Mouse (Mus musculus) embryo, embryonic 10 days (tissue): ENCODE measurements around the gene Fat1.

ENCODE experiments used
- DNase-seq: peaks from one replicate; pipeline ENCODE4 v3.0.0-alpha.2; 2015; ENCODE audit warnings: low spot score

Gene Fat1

DNA sequence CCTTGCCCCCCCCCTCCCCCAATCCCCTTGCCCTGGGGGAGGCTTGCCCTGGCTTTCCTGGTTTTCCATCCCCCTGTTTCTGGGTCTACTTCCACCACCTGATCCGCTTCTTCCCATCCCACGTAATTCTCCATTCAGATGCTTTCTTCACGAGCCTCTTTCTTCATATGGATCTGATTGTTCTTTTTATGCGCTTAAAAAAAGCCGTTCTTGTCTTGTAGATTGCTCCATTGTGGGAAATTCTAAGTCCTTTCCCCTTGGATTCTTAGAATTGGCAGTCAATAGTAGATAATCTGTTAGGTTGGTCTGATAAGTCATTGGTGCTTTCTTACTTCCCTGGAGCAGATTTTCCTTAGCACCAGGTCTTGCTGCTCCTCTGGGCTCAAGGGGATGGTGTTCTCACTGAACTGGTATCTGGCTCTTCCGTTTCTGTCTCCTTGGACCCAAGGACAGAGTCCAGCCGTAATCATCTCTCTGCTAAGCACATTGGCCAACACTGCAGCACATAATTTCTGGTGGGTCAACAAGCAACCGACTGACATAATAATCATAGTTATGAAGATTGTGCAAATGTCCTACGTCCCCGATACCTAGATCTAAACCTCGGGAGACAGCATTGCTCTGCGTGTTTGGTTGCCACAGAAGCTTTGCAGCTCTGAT lies 27.5 kb downstream of the Fat1 start:
- DNase-seq: no peak

DNA sequence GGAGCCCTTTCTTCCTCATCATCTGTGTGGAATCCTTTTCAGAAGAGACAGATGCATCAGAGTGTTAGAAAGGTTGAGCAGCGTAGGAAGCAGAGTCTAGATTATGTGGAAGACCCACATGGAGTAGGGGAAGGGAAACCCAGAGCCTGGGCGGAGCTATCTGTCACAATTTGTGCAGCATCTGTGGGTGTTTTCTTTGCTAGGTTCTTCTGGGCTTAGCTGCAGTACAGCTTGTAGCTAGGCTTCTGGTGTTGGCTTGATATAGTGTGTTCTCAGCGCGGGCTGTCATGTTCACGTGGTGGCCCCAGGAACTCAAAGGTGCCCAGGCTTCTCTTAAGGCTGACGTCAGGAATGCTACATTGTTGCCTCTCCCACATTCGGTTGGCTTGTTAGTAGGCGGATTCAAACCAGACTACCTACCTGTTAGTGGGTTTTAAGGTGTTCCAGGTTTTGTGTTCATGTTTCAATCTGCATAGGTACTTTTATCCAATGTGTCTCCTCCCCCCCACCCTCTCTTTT lies 32.3 kb downstream of the Fat1 start:
- DNase-seq: no peak

- peak; percentile 38 for DNase-seq
These were observed 34.8 kb downstream of the Fat1 start for GRCm38 (mm10) chr8:44970093-44970492.

DNA sequence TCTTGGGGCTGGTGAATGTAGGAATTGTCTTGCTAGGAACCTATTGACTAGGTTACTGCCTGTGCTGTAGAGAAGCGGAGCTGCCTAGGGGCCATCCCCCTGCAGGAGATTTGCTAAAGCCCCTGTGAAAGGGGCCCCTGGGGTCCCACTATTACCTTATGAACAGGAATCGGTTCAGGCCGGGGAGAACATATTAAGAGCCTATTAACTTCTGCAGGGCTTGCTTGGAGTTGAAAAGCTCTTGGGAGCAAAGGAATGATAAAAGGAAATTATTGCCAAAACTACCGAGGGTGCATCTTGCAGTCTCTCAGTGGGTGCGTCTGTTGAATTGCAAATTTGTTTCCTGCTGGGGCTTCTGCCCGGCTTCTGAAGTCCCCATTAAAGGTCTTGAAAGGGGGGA lies 36.1 kb downstream of the Fat1 start:
- no peak for DNase-seq

GRCm38 (mm10) chr8:44971964-44972363 lies 36.7 kb downstream of the Fat1 start:
- no peak for DNase-seq

- peak; percentile 43 for DNase-seq
These were observed 39.9 kb downstream of the Fat1 start for GRCm38 (mm10) chr8:44975113-44975512.

GRCm38 (mm10) chr8:44975654-44976053 lies 40.4 kb downstream of the Fat1 start:
- no peak for DNase-seq

DNA sequence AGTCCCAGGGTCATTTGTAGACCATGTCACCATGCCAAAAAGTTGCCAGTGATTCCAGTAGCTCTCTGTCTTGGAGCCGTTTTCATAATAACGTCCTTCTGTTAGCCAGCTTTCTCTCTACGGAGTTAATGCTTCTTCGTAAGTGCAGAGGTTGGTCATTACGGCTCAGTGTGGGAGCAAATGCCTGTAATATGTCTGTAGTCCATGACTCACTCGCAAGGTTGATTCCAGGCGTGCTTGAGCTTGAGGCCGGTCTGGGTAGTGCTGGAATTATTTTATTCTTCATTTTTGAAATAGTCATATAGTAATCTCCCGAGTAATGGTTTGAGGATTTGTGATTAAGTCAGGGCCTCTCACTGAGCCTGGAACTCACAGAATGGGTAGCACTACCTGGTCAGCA lies 43.4 kb downstream of the Fat1 start:
- no peak for DNase-seq

DNA sequence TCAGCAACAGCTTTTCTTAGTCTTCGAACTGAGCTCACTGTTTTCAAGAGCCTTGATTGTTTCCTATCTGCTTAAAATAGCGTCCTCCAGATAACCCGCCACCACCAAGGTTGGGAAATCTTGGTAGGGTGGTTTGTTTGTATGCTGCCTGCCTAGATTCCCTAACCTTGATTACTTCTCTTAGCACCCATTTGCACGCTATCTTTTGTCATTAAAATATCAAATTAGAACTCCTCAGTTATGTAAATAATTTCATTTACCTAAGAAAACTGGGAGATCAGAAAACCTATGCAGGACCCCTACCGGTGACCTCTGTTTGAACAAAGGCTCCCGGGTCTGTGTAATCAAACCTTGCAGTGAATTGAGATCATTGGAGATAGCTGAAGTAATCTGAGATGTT lies 44.0 kb downstream of the Fat1 start:
- no peak for DNase-seq

DNA sequence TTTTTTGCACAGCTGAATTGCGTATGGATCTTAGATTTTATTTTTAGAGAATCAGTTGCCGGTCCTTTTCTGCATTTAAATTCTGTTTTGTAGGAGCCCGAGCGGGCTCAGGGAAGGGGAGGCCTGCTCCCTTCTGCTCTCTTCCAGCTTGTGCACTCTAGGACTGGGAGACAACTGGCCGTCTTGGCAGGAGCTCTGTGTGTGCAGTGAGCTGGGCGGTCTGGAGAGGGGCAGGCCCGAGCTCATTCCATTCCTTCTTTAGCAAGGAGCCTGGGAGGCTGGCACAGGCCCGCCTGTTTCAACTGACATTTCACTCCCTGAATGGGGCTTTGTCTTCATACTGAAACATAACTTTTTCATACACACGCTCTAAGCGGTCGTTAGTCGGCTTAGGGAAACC lies 44.8 kb downstream of the Fat1 start:
- peak; percentile 42 for DNase-seq

GRCm38 (mm10) chr8:44985326-44986288 lies 50.4 kb downstream of the Fat1 start:
- peak; percentile 75 for DNase-seq

DNA sequence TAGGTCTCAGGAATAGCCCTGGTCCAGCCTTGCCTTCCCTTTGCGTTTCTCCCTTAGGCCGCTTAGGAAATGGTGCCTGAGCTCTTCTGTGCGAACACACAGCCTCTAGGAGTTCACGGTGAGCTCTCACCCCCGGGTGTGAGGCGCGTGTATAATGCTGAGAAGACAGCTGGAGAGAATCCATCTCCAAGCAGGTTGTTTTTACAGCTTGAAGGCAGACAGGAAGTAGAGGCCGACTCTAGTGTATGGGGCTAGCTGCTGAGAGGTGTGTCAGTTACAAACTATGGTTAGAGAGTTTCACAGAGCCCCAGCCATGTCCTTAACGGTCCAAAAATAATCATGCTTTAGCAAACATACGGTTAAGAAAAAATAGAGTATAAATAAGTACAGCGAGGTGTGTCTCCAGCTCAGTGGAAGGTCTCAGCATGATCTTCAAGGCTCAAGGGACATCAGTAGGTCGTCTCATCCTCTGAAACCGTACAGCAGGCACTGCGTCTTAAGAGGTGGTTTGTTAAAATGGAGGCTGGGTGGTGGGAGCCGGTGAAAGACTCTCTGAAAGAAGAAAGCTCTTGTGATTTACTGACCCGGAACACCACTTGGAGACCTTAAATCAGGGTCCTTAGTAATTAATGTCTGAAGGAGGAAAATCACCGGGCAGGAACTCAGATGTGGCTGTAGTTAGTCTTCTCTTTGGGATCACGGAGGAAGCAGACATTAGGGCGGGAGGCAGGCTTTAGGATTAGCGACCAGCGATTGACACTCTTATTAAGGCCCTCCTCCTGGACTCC lies 56.6 kb downstream of the Fat1 start:
- peak; percentile 60 for DNase-seq

DNA sequence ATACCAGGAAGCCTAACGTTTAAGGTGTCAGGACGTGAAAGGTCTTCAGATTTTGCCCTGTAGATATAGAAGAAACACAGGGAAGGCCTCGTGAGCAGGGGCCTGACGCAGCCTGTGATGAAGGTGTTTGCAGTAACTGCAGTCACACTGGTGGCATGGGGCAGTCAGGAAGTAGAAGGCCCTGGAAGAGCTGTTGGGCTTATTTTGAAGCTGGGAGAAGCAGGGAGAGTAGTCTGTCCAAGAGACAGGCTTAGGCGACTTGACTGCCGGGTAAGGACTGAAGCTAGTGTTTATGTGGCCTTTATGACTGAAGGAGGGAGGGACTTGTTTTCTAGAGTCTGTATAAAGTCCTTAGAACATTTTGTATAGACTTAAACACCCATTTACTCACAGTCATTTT lies 57.4 kb downstream of the Fat1 start:
- no peak for DNase-seq

DNA sequence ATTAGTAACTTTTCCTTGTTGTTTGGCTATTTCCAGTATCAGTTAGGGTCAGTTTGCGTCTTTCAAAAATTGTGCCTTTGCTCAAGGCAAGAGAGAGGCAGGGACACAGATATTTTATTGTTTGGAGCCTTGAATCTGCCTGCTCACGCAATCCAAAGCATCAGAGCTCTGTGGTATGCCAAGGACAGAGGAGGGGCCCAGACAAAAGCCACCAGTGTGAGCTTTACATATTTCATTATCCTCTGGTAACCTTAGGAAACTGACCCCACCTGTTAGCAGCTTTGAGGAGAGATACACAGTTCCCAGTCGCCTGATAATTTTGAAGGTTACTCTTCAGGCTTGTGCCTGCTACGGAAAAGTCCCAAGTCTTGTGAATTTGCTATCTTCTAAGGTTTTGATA lies 58.1 kb downstream of the Fat1 start:
- DNase-seq: no peak

- no peak for DNase-seq
These were observed 61.2 kb downstream of the Fat1 start for GRCm38 (mm10) chr8:44996493-44996892.

- DNase-seq: no peak
These were observed 62.1 kb downstream of the Fat1 start for GRCm38 (mm10) chr8:44997321-44997720.

DNA sequence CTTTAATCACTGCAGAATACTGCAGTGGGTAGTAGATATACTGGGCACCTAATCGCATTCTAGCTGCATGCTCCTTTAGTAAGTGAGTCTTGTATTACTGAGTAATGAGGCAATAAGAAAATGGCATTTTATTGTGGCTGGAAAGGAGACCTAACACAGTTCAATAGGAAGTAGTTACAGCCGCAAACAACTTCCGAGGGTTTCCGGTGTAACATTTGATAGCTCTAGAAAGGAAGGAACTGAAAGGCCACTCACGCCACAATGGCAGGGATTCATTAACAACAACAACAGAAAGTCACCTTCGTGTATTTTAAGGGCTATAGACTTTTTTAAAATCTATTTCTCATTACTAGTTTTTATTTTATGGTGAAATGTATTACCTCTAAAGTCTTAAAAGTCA lies 62.6 kb downstream of the Fat1 start:
- no peak for DNase-seq

DNA sequence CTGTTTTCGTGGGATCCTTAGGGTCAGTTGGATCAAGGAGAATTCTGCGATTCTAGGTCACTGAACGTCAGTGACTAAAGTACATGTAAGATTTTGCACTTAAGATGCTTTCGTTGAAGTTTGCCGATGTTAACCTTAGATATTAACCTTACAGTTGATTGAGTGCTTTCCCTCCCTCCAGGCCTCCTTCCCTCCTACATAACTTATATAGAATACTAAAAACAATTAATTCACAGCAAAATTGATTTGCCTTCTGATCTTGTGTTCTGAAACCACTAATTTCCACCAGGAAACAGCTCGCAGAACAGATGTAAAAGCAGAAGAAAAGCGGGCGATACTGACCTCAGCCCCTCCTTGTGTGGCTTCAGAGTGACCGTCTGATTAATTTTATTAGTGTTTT lies 63.0 kb downstream of the Fat1 start:
- no peak for DNase-seq

DNA sequence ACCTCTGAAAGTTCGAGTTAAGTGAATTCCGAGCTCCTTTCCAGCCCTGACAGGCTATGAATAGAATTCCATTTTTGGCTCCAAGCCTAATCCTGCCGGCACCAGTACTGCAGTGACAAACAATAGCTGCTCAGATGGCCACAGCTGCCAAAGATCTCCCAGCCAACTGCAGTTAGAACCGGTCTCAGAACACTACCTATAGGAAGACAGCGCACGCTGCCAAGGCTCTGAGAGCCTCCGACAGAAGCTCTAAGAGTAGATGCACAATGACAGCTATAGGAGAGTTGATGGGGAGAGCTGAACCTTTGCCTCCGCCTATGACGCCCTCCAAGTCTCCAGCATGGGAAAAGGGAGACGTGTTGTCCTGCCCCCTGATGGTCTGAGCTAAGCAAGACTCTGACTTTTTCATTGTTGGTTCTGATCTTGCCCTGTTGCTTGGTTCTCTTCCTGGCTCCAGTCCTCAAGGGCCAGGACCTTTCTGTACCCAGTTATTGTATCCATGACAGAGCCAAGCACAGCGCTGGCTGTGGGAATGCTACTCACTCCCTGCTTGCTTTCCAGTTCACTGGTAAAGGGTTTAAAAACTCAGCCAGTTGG lies 63.5 kb downstream of the Fat1 start:
- peak; percentile 71 for DNase-seq

DNA sequence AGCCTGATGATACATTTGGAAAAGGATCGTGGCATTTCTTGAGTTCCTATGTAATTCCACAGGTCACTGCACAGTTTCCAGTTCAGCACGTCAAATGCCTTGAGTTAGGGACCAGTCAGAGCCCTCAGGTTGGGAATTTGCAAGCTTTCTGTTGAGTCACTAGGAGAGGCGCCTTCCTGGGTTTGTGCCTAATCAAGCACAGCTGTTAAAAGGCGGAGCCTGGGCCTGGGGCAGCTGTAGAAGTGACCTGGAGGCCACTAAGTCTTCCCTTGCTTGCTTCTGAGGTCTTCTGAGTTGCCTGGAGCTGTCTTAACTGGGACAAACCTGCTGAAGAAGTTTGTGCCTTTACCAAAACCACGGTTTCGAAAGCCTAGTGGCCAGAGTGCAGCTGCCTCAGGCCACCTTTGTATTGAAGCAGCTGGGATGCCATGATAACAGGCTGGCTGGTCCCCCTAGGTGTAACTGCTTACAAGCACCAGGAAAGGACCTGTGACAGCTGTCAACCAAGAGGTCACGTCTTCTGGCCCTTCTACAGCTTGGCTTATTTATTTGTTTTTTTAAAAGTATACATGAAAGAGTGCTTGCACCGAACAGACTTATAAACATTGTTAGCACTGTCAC lies 66.4 kb downstream of the Fat1 start:
- peak; percentile 65 for DNase-seq

GRCm38 (mm10) chr8:45002686-45003085 lies 67.4 kb downstream of the Fat1 start:
- peak; percentile 59 for DNase-seq
